Mouse (Mus musculus) heart, adult 8-10 months (tissue): ENCODE data around the gene Med8. TPM values are rescaled to one million over a fixed set of nuclear protein-coding genes. Genes with fewer than 3 reads are reported as not detected.

Experiments
- total RNA-seq, 4 experiments: library from RNA; stranded (reverse); gene quantifications; 2 replicates each; pipeline ENCODE4 v1.2.4; 2022

Med8 gene
- total RNA-seq, 4 experiments from 2014 or later, result 28.8 to 42.8 (median 36.2) TPM

Other genes starting within 250 kb of the Med8 start
- gene Kdm4a, start 229.3 kb upstream of the Med8 start, total RNA-seq, result 10 to 100 TPM; 23.7 to 24.5 (median 24.1) TPM
- gene Ptprf, start 117.9 kb upstream of the Med8 start, total RNA-seq, result 1 to 10 TPM; 3.6 to 6.8 (median 4.6) TPM
- gene Szt2, start 64 bp upstream of the Med8 start, total RNA-seq, result 10 to 100 TPM; 10.3 to 13.0 (median 11.7) TPM
- gene Elovl1, start 18.8 kb downstream of the Med8 start, total RNA-seq, result 10 to 100 TPM; 14.8 to 17.7 (median 16.2) TPM
- gene Cdc20, start 28.0 kb downstream of the Med8 start, total RNA-seq, result 1 to 10 TPM in 3 of 4 experiments, under 1 TPM in 1; 0.47 to 1.4 (median 1.0) TPM
- under 1 TPM; 0.41 to 0.97 (median 0.51) TPM for gene Mpl, start 48.2 kb downstream of the Med8 start, total RNA-seq
- 10 to 100 TPM; 50.0 to 57.6 (median 56.7) TPM for gene Tie1, start 80.7 kb downstream of the Med8 start, total RNA-seq
- gene 2610528J11Rik, start 117.7 kb downstream of the Med8 start, total RNA-seq, result not detected
- under 1 TPM in 2 of 4 experiments, not detected in 2; 0.12 to 0.23 TPM for gene Tmem125, start 134.7 kb downstream of the Med8 start, total RNA-seq
- under 1 TPM in 1 of 4 experiments, not detected in 3; 0.06 TPM for gene Cfap57, start 211.4 kb downstream of the Med8 start, total RNA-seq
- gene Ebna1bp2, start 211.5 kb downstream of the Med8 start, total RNA-seq, result 10 to 100 TPM; 26.6 to 42.0 (median 37.1) TPM
- gene Olfr62, start 249.6 kb downstream of the Med8 start, total RNA-seq, result not detected